Mouse (Mus musculus): ENCODE measurements around the gene Edaradd.

DNA sequence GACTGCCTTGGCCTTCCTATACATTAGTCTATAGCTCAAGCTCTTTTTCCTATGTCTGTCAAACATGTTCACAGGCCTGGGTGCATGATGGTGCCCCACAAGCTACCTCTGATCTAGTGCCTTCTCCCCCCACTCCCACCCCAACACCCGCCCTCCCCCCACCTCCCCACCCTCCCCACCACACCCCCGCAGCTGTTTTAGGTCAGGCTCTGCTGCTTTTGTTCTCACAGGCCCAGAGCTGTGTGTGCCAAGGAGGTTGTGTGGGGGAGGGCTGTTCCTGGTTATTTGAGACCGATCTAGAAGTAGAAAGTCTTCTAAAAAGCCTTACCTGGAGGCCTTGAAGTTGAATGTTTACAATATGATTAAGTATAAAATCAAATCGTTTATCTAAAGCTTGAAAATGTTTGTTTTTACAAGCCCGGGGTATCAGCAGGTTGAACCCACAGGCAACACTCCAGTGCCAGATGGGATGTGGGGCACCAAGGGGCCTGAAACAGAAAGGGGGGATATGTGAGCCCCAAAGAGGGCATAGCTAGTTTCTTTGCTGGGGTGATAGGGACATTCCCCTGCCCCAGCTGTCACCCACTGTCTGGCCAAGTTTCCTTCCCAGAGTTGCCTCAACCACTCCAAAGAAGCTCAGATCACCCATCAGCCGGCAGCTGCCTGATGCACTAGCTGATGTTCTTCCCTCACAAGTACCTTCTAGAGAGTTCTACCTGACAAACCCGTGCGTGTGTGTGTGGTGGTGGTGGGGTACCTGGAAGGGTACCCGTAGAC lies 8.9 kb downstream of the Edaradd start:
- no peak for TF ChIP-seq CHD1 (IDR thresholded peaks at IDR 0.05; ENCODE audit: low read depth, low read length)
- no peak for TF ChIP-seq GATA1 (IDR thresholded peaks at IDR 0.05; ENCODE audit: low read depth, low read length)
- TF ChIP-seq E2F4 (IDR thresholded peaks at IDR 0.05; ENCODE audit: borderline replicate concordance, low read depth, low read length): no peak
- TF ChIP-seq CTCF (IDR thresholded peaks at IDR 0.05 in 2 of 3, conservative IDR thresholded peaks at IDR 0.05 in 1 of 3; ENCODE audit: control insufficient read depth in 1 of 3, insufficient read depth in 1 of 3, low read depth in 2 of 3, low read length in 3 of 3, poor library complexity in 1 of 3, severe bottlenecking in 1 of 3): no peak
- TF ChIP-seq ETS1 (IDR thresholded peaks at IDR 0.05; ENCODE audit: low read depth, low read length): no peak
- TF ChIP-seq UBTF (IDR thresholded peaks at IDR 0.05; ENCODE audit: borderline replicate concordance, insufficient read depth, low read depth, low read length): no peak
- no peak for TF ChIP-seq POLR2A (IDR thresholded peaks at IDR 0.05; ENCODE audit: control insufficient read depth in 1 of 2, insufficient read depth in 1 of 2, low read depth in 1 of 2, low read length in 2 of 2, poor library complexity in 1 of 2)

All from MEL (cell line).